Mouse (Mus musculus) thymus, adult 2 months (tissue): ENCODE results near the gene Mboat1.

Experiments
- CTCF ChIP-seq: fragments of 200-500 bp; IDR thresholded peaks from 2 replicates; pipeline ENCODE4 v1.5.1; 2012; ENCODE audit warnings: mild to moderate bottlenecking, control low read depth, low read length, moderate library complexity, borderline replicate concordance; ENCODE audit not compliant: control insufficient read depth, poor library complexity, insufficient read depth; ENCODE audit errors: extremely low read depth
- POLR2A ChIP-seq: fragments of 200-500 bp; IDR thresholded peaks from 2 replicates; pipeline ENCODE4 v1.6.1; 2012; ENCODE audit warnings: mild to moderate bottlenecking, low read length, control low read depth, moderate library complexity; ENCODE audit not compliant: control insufficient read depth, poor library complexity, insufficient read depth; ENCODE audit errors: extremely low read depth

- no peak for TF ChIP-seq POLR2A
- TF ChIP-seq CTCF: no peak
These were observed 64.4 kb downstream of the Mboat1 start for GRCm38 (mm10) chr13:30200737-30201136.
